Mouse (Mus musculus) forebrain, embryonic 14.5 days (tissue): ENCODE data around the gene Ube2e2. TPM values are rescaled to one million over a fixed set of nuclear protein-coding genes. Genes with fewer than 3 reads are reported as not detected.

Experiments
- ATAC-seq: fragments of 200-750 bp; cut with Nextera tagmentation; 2 replicates; pipeline ENCODE4 v1.8.0; 2017; ENCODE audit warnings: mild to moderate bottlenecking, moderate library complexity
- DNase-seq: peaks from one replicate; pipeline ENCODE4 v3.0.0-alpha.2; 2015; ENCODE audit warnings: low spot score
- H3K27ac ChIP-seq: fragments of 300-500 bp; sonication (generic); 2 replicates; pipeline ENCODE4 v1.5.1; 2014; ENCODE audit warnings: low read depth, mild to moderate bottlenecking, control low read depth, low read length, moderate library complexity
- H3K27me3 ChIP-seq: fragments of 300-500 bp; sonication (generic); replicated peaks from 2 replicates; pipeline ENCODE4 v1.6.1; 2014; ENCODE audit warnings: low read length, control low read depth, mixed read lengths; ENCODE audit not compliant: control insufficient read depth, insufficient read depth
- H3K36me3 ChIP-seq: fragments of 300-500 bp; sonication (generic); 2 replicates; pipeline ENCODE4 v1.6.1; 2014; ENCODE audit warnings: low read length, control low read depth; ENCODE audit not compliant: control insufficient read depth, insufficient read depth
- H3K4me1 ChIP-seq: fragments of 300-500 bp; sonication (generic); 2 replicates; pipeline ENCODE4 v1.6.1; 2014; ENCODE audit warnings: antibody characterized with exemption, low read length, control low read depth; ENCODE audit not compliant: control insufficient read depth, insufficient read depth
- H3K4me2 ChIP-seq: fragments of 300-500 bp; sonication (generic); 2 replicates; pipeline ENCODE4 v1.6.1; 2014; ENCODE audit warnings: mild to moderate bottlenecking, control low read depth, low read length
- H3K4me3 ChIP-seq: fragments of 300-500 bp; sonication (generic); 2 replicates; pipeline ENCODE4 v1.5.1; 2014; ENCODE audit warnings: low read depth, low read length, control low read depth
- H3K9ac ChIP-seq: fragments of 300-500 bp; sonication (generic); 2 replicates; pipeline ENCODE4 v1.6.1; 2014; ENCODE audit warnings: mild to moderate bottlenecking, low read length, control low read depth, moderate library complexity
- H3K9me3 ChIP-seq: fragments of 300-500 bp; sonication (generic); replicated peaks from 2 replicates; pipeline ENCODE4 v1.6.1; 2016; ENCODE audit warnings: low read length, control low read depth, mixed read lengths; ENCODE audit not compliant: control insufficient read depth
- WGBS: fragments of 180-500 bp; shearing (Covaris S2); extraction: QIAGEN DNeasy Blood & Tissue Kit; methylation state at CpG from one replicate; pipeline ENCODE4 v1.1.7; 2014; 5-methylcytosine and 5-hydroxymethylcytosine counted together
- polyA plus RNA-seq: library from polyadenylated mRNA; unstranded; fragments of >200 nt; fragmentation: Nextera tagmentation; extraction: Ambion mirVana; gene quantifications from 2 replicates; pipeline ENCODE4 v1.2.1, GENCODE M21; 2014

The Ube2e2 gene
- polyA plus RNA-seq, 1 experiment from 2014 or later: 92.6 TPM

DNA sequence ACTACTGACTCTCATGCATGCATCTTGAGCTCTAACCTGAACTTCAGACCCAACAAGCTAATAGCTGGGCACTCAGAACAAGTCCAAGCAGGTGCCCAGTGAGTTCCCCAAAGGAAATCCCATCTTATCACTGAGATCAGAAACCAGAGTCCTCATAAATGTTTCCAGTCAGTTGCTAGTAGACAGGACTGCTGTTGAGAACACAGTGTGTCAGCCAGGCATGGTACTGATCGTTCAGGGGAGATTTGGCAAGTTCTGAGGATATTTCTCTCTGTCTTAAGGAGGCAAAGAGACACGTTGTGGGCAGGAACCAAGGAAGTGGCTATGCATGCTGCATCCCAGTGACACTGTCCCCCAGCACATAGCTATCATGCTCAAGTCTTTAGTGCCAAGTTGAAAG is 275.5 kb downstream of the Ube2e2 start:
- Histone ChIP-seq H3K4me3 (no peak overlapping the region), H3K36me3 (no peaks in the 10 kb centered on the region), H3K9me3 (no peaks in the 10 kb centered on the region), H3K27ac (no peak overlapping the region), H3K4me2 (no peak overlapping the region), H3K9ac (no peak overlapping the region), H3K27me3 (no peaks in the 10 kb centered on the region), H3K4me1 (no peaks in the 10 kb centered on the region)
- ATAC-seq (no peak), DNase-seq (no peak)
- WGBS: 74% methylated on average over 2 of the region's 2 CpGs

DNA sequence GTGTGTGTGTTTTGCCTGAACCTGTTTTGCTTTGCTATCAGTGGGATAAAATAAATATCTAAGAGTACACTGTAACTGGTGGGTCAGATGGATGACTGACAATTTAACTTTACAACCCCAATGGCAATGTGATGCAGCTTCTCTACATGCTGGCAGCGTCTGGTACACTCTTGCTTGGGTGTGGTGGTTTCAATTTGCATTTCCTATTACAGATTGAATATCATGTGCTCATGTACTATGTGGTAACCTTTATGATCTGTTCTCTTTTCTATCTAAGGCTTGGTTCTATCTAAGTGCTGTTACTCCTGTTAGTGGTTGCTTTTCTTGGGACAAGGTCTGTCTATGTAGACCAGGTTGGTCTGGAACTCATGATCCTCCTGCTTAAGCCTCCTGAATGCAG is 292.1 kb downstream of the Ube2e2 start:
- DNase-seq: no peak
- Histone ChIP-seq H3K9ac (no peak overlapping the region), H3K4me3 (no peak overlapping the region), H3K27ac (no peak overlapping the region), H3K36me3 (no peaks in the 10 kb centered on the region), H3K27me3 (no peaks in the 10 kb centered on the region), H3K4me1 (no peaks in the 10 kb centered on the region), H3K9me3 (no peaks in the 10 kb centered on the region), H3K4me2 (no peak overlapping the region)
- ATAC-seq: no peak
- WGBS: 89% methylated on average over 1 of the region's 1 CpGs

DNA sequence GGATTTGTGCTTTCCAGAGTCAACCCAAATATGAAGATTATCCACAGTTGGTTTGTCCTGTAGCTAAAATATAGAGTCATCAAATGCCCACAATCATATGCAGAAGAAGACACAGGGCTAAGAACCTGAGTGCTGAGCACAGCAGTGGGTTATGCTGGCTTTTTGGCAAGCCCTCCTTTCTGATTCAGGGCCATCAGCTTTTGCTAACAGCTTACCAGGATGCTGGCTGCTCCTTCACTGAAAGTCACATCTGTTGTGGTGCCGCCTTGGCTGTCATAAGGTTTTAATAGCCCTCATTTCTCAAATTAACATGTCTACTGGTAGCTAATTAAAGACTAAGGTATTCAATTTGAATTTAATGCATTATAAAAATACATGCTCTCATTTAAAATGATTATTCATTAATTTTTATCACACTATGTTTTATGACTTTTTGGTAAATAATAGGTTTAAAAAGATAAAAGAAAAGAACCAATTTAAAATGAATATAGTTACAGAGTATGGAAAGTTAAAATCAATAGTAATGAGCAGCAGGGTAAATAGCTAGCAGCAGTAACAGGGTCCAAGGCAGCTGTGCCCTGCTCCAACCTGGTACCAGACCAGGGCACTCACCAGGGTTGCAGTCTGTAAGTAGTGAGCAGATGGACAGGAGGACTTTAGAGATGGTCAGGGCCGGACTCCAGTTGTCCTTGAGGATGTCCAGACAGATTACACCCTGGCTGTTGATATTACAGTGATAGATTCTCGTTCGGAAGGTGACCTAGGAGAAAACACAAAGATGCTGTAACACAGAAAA is 307.6 kb downstream of the Ube2e2 start:
- H3K9ac ChIP-seq: no peak overlapping the region
- peak; percentile 89; the same call in 1 of the 2 replicates for ATAC-seq
- no peak overlapping the region for H3K4me3 ChIP-seq
- 73% methylated on average over 4 of the region's 4 CpGs for WGBS
- H3K27me3 ChIP-seq: no peaks in the 10 kb centered on the region
- no peak overlapping the region for H3K27ac ChIP-seq
- H3K36me3 ChIP-seq: no peaks in the 10 kb centered on the region
- H3K4me1 ChIP-seq: no peaks in the 10 kb centered on the region
- DNase-seq: peak; percentile 81
- H3K9me3 ChIP-seq: no peaks in the 10 kb centered on the region
- no peak overlapping the region for H3K4me2 ChIP-seq

DNA sequence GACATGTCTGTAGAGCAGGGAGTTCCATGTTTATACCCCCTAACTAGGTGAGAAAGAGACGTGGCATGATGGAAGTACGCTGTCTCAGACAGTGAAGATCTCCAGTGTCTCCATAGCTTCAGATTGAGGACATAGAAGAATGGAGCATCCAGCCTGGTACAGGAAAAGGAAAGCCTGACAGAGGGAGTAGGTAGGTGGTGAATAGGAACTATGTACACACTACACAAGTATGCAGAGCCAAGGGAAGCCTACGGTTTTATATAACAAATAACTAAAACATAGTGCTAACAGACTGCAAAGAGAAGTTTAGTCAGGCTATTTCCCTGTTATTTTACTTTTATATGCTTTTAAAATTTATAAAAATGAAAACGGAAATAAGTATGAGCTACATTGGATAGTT is 312.3 kb downstream of the Ube2e2 start:
- no peak overlapping the region for H3K4me3 ChIP-seq
- H3K9ac ChIP-seq: no peak overlapping the region
- no peak overlapping the region for H3K4me2 ChIP-seq
- no peak for ATAC-seq
- DNase-seq: no peak
- H3K4me1 ChIP-seq: no peaks in the 10 kb centered on the region
- H3K36me3 ChIP-seq: no peaks in the 10 kb centered on the region
- 91% methylated on average over 4 of the region's 4 CpGs for WGBS
- H3K27ac ChIP-seq: no peak overlapping the region
- H3K27me3 ChIP-seq: no peaks in the 10 kb centered on the region
- H3K9me3 ChIP-seq: no peaks in the 10 kb centered on the region

DNA sequence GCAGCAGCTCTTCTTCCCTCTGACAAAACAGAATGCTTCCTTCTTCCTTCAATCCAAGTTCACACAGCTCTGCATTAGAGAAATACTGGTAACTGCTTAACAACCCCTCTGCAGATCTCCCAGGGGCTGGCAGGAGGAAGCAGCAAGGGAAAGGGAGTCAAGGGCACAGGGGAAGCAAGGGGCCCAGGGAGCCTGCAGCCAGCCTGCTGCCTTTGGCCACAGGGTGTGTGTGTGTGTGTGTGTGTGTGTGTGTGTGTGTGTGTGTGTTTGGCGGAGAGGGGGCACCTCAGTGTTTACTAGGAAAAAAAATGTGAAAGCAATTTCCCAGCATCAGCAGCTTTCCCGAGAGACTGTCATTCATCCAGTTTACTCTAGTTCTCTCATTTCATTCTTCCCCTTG is 319.3 kb downstream of the Ube2e2 start:
- H3K4me1 ChIP-seq: peaks cover 4% of the 10 kb centered on the region; the same call in 1 of the 2 replicates
- no peak overlapping the region for H3K27ac ChIP-seq
- no peaks in the 10 kb centered on the region for H3K9me3 ChIP-seq
- no peaks in the 10 kb centered on the region for H3K36me3 ChIP-seq
- no peaks in the 10 kb centered on the region for H3K27me3 ChIP-seq
- no peak overlapping the region for H3K4me2 ChIP-seq
- no peak for ATAC-seq
- DNase-seq: no peak
- no peak overlapping the region for H3K9ac ChIP-seq
- WGBS: 59% methylated on average over 2 of the region's 2 CpGs
- no peak overlapping the region for H3K4me3 ChIP-seq

DNA sequence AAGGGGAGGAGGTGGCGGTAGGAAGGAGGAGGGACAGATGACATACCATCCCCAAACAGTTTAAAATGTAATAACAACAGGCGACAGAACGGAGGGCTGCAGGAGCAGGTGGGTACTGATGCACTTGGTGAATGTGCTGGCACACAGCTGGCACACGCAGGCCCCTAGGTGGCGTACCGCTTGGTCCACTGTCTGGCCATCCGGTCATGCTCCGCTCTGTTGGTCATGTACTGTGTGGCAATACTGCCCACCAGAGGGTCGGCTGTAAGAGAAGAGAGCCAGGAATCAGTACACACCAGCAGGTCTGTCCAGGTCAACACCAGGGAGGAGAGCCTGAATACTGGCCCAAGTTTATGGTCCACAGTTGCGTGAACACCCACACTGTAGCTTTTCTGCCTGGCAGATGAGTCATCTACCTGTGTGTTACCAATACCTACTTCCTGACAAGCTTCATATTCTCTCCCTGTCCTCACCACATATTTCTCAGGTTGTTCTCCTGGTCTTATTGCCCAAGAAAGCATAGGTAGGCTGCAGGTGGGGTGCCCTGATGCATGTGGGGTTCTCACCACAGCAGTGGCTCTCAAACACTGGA is 319.8 kb downstream of the Ube2e2 start:
- H3K9ac ChIP-seq: no peak overlapping the region
- H3K27me3 ChIP-seq: no peaks in the 10 kb centered on the region
- H3K27ac ChIP-seq: no peak overlapping the region
- H3K4me1 ChIP-seq: peaks cover 4% of the 10 kb centered on the region; the same call in 1 of the 2 replicates
- H3K36me3 ChIP-seq: no peaks in the 10 kb centered on the region
- H3K9me3 ChIP-seq: no peaks in the 10 kb centered on the region
- no peak overlapping the region for H3K4me2 ChIP-seq
- no peak overlapping the region for H3K4me3 ChIP-seq
- peak; percentile 63; the same call in 1 of the 2 replicates for ATAC-seq
- DNase-seq: peak; percentile 18
- 66% methylated on average over 10 of the region's 10 CpGs for WGBS

DNA sequence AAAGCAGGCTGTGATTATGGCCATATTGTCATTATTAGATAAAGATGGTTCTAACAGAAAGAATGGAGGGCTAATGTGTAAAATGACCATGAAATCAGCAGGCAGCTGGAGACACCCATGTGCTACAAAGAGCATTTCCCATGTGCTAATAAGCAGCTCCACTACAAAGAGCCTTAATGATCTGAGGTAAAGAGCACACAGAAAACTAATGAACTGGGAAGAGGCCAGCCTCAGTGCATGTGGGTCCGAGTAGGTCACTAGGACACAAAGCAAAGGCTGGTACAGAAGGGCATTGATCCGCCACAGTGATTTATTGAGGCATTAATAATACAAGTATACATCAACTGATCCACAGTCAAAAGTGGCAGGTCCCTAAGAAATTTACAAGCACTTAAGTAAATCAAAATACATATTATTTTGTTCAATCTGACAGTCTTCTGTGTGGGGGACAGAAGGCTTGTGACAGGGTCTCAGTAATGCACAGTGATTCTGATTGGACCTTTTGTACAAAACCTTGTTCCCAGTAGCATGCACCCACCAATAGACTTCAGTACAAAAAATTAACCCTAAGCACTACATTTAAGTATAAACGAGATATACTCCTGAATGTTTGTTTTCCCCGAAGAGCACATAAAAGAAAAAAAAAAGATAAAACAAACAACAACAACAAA is 320.6 kb downstream of the Ube2e2 start:
- H3K4me2 ChIP-seq: no peak overlapping the region
- H3K27me3 ChIP-seq: no peaks in the 10 kb centered on the region
- peaks cover 4% of the 10 kb centered on the region; the same call in 1 of the 2 replicates for H3K4me1 ChIP-seq
- H3K9ac ChIP-seq: no peak overlapping the region
- H3K4me3 ChIP-seq: no peak overlapping the region
- WGBS: 9% methylated on average over 4 of the region's 4 CpGs
- H3K27ac ChIP-seq: peak overlapping the region; percentile 0; the same call in 1 of the 2 replicates
- no peaks in the 10 kb centered on the region for H3K9me3 ChIP-seq
- ATAC-seq (peak; percentile 84), DNase-seq (peak; percentile 63)
- no peaks in the 10 kb centered on the region for H3K36me3 ChIP-seq

DNA sequence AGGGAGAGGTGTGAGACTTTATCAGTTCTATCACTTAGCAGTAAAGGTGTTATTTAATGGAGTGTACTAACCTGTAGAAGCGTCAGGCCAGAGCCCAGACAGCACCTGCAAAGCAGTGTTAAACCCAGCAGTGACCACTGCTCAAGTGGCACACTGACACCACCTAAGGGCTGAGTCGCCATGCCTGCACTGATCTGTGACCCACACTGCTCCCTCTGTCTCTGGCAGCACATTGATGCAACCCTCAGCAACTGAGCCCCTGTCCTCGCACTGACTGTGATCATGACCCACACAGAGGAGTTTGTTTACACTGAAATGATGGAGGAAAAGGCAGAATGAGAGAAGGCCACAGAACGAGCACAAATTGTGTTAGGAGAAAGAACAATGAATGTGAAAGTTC is 321.2 kb downstream of the Ube2e2 start:
- no peak overlapping the region for H3K4me2 ChIP-seq
- H3K9me3 ChIP-seq: no peaks in the 10 kb centered on the region
- DNase-seq: no peak
- no peaks in the 10 kb centered on the region for H3K27me3 ChIP-seq
- peaks cover 4% of the 10 kb centered on the region; the same call in 1 of the 2 replicates for H3K4me1 ChIP-seq
- H3K4me3 ChIP-seq: no peak overlapping the region
- no peak overlapping the region for H3K9ac ChIP-seq
- no peaks in the 10 kb centered on the region for H3K36me3 ChIP-seq
- peak; percentile 60 for ATAC-seq
- WGBS: 18% methylated on average over 4 of the region's 4 CpGs
- H3K27ac ChIP-seq: peak overlapping the region; percentile 0; the same call in 1 of the 2 replicates

DNA sequence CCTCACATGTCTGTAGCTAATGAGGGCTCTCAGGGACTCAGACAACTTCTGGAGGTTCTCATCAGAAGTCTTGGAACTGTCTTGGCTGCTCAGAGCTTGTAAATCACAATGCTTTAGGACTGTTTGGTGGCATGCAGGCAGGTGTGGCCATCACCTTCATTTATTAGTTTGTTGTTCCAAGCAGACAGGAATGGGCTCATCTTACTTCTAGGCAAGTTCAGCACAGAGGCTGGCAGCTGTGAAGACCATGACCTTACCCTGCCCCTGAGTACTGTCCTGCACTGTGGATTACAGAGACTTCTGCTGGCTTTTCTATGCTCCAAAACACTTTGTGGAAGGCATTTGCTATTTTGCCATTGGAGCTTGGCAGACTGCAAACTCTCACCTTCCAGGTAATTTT is 324.5 kb downstream of the Ube2e2 start:
- no peak for ATAC-seq
- no peak for DNase-seq
- Histone ChIP-seq H3K4me3 (no peak overlapping the region), H3K4me2 (no peak overlapping the region), H3K27ac (no peak overlapping the region), H3K27me3 (no peaks in the 10 kb centered on the region), H3K9me3 (no peaks in the 10 kb centered on the region), H3K36me3 (no peaks in the 10 kb centered on the region), H3K9ac (no peak overlapping the region), H3K4me1 (peaks cover 4% of the 10 kb centered on the region; the same call in 1 of the 2 replicates)
